Mouse (Mus musculus) gastrocnemius, postnatal 10 days (tissue): Measurements from ENCODE around the gene Six3. TPM values are rescaled to one million over a fixed set of nuclear protein-coding genes. Genes with fewer than 3 reads are reported as not detected.

Source experiments
- DNase-seq: peaks from one replicate; pipeline ENCODE4 v3.0.0; 2021; ENCODE audit warnings: mixed read lengths
- total RNA-seq, 2 experiments: library from RNA; stranded (reverse); gene quantifications; 2 replicates each; pipeline ENCODE4 v1.2.3; 2021

The Six3 gene
- total RNA-seq, 2 experiments from 2014 or later: not detected

GRCm38 (mm10) chr17:85612526-85613265, 712 bp upstream of the Six3 start:
- no peak for DNase-seq

- no peak for DNase-seq
These were observed 758 bp downstream of the Six3 start for GRCm38 (mm10) chr17:85614011-85614721.

- DNase-seq: no peak
These were observed 1.4 kb downstream of the Six3 start for GRCm38 (mm10) chr17:85614722-85615331.

- no peak for DNase-seq
These were observed 2.2 kb downstream of the Six3 start for GRCm38 (mm10) chr17:85615586-85615985.

GRCm38 (mm10) chr17:85616526-85617500, 3.4 kb downstream of the Six3 start:
- no peak for DNase-seq

- DNase-seq: no peak
These were observed 4.4 kb downstream of the Six3 start for GRCm38 (mm10) chr17:85617566-85618358.

- no peak for DNase-seq
These were observed 5.1 kb downstream of the Six3 start for GRCm38 (mm10) chr17:85618359-85619112.

- no peak for DNase-seq
These were observed 6.0 kb downstream of the Six3 start for GRCm38 (mm10) chr17:85619113-85620085.

GRCm38 (mm10) chr17:85620086-85620481, 6.7 kb downstream of the Six3 start:
- DNase-seq: no peak

- DNase-seq: no peak
These were observed 7.5 kb downstream of the Six3 start for GRCm38 (mm10) chr17:85620680-85621504.

GRCm38 (mm10) chr17:85621505-85622310, 8.3 kb downstream of the Six3 start:
- DNase-seq: no peak

- no peak for DNase-seq
These were observed 9.2 kb downstream of the Six3 start for GRCm38 (mm10) chr17:85622493-85623157.

- no peak for DNase-seq
These were observed 10.0 kb downstream of the Six3 start for GRCm38 (mm10) chr17:85623161-85624050.

- DNase-seq: no peak
These were observed 10.6 kb downstream of the Six3 start for GRCm38 (mm10) chr17:85624051-85624420.
